Mouse (Mus musculus) embryonic fibroblast, embryonic 13.5 days (primary cell): ENCODE results near the gene Cdyl.

Experiments
- CTCF ChIP-seq: IDR thresholded peaks from 2 replicates; pipeline ENCODE4 v1.5.1; 2011; ENCODE audit warnings: mild to moderate bottlenecking, control low read depth, low read length, moderate library complexity, borderline replicate concordance; ENCODE audit not compliant: insufficient read depth
- POLR2A ChIP-seq: IDR thresholded peaks from 2 replicates; pipeline ENCODE4 v1.6.1; 2011; ENCODE audit warnings: low read depth, mild to moderate bottlenecking, control low read depth, low read length, moderate library complexity

DNA sequence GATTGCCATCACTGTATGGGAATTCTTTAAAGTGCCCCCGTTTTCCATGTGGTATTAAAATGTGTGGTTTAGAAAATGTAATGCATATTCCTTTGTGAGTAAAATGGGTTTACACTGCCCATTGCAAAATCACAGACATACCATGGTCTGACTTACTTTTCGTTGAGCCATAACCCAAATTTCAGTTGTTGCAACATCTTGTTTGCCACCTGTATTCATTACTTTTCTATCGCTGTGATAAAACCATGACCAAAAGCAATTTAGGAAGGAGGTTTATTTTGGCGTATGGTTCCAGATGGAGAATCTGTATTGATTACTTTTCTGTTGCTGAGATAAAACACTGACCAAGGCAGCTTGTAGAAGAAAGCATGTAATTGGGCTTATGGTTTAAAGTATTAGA is 124.6 kb downstream of the Cdyl start:
- no peak for TF ChIP-seq CTCF
- no peak for TF ChIP-seq POLR2A
